1 mouse cellular context compared by ENCODE assay signal in genomic region chr2:32008716-32009115, GRCm38 (mm10).
TF ChIP-seq lines count a peak whose summit lies in the region.

No protein-coding gene starts in this region.

TF ChIP-seq in CH12.LX, 34 proteins besides CTCF, POLR2A, EP300 and RAD21 (continued from another document):
- 0 out of 2 replicates have a peak, but pooled peaks have one; percentile 11 for TF ChIP-seq TCF12 (IDR thresholded peaks at IDR 0.05; ENCODE audit: low read depth, low read length)
